Mouse (Mus musculus) stomach, postnatal 0 days (tissue): ENCODE measurements at regions not wholly inside any gene's neighbourhood (a gene's known extent, or its start where the extent isn't known, plus 50 kb on each side); places are given as distances from the start of the nearest gene placed in this dataset.

Experiments
- CTCF ChIP-seq: IDR thresholded peaks from 2 replicates; pipeline ENCODE4 v1.5.1; 2016; ENCODE audit warnings: antibody characterized with exemption, low read depth, mild to moderate bottlenecking, moderate library complexity
- EP300 ChIP-seq: optimal IDR thresholded peaks from 2 replicates; pipeline ENCODE3; 2016; ENCODE audit warnings: antibody characterized with exemption

- no peak for TF ChIP-seq CTCF
- TF ChIP-seq EP300 = no peak
Measured at GRCm38 (mm10) chr13:102640171-102640570, 53.2 kb upstream of the Cd180 start.
